Mouse (Mus musculus) heart, postnatal 0 days (tissue): ENCODE measurements around the gene Nubp1.

ENCODE experiments used
- CTCF ChIP-seq: IDR thresholded peaks from 2 replicates; pipeline ENCODE4 v1.5.1; 2016; ENCODE audit warnings: antibody characterized with exemption, control low read depth, low read depth
- EP300 ChIP-seq: IDR thresholded peaks from 2 replicates; pipeline ENCODE4 v1.6.1; 2016; ENCODE audit warnings: antibody characterized with exemption, low read depth

DNA sequence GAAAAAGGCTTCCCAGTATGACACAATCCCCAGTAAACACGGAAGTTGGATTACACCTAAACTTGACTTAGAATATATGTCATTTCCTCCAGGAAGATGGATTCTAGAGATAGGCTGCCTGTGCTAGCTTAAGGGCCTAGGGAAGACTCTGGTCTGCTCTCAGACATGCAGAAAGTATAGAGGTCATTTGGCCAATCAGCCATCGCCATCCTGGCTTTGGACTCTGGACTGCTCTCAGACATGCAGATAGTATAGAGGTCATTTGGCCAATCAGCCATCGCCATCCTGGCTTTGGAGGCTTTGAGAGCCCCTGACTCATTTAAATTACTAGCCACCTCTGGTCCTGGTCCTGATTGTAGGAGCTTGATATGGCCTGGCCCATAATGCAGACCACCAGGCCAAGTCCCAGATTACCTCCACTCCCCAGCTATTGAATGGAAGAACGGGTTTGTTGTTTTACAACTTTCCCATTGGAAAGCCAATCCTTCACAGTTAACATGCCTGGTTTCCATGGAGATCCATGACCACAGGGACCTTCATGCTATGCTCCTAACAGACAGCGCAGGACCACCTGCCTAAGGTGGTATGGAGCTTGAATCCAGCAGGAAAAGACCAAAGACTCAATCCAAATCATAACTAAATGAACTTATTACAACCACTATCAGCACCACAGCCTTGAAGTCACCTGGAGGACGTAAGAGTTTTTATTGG, 42.3 kb downstream of the Nubp1 start:
- no peak for TF ChIP-seq CTCF
- TF ChIP-seq EP300, result no peak
